Mouse (Mus musculus): ENCODE measurements around the gene Arid2.
"Not testable (repeated sequence)": the region's sequence is repeated elsewhere in the genome, so short reads cannot be mapped to it uniquely, and the experiment has no call there.

The Arid2 gene

DNA sequence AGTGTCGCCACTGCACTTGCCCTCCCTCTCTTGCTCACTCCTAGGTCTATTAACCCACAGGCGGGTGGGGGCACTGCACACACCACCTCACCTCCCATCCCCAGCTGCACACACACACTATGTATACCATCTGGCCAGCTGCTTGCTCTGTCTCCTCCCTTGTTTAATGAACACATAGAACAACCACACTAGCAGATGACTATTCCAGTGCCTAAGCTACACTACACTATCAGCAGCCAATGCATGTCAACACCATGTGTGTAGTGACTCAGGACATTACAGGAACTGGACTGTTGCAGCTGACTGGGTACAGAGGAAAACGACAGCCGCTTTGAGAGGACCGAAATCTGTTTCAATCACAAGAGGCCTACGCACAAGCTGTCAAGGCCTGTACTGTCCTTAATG is 121.4 kb downstream of the Arid2 start:
- no peak for DNase-seq (ENCODE audit: low spot score in 2 of 2)

DNA sequence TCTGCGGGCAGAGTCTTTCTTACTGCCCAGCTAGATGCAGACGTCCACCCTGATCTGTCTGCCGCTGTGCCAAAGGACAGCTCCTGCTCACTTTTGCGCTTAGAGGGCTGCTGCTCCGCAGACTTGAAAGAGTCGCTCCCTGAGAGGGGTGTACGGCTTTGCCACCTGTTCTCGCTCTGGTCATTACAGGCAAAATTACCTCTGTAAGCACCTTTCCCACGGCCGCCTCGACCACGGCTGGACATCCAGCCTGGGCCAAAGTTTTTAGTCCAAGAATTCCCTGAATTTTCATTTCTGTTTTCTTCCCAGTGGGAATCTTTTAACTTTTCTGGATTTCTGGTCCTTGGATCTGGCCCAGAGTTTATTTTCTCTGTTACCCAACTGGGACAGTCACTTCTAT is 130.8 kb downstream of the Arid2 start:
- no peak for DNase-seq (ENCODE audit: low spot score in 2 of 2)

GRCm38 (mm10) chr15:96419920-96420319 is 132.6 kb downstream of the Arid2 start:
- DNase-seq (ENCODE audit: low spot score in 2 of 2) = no peak

DNA sequence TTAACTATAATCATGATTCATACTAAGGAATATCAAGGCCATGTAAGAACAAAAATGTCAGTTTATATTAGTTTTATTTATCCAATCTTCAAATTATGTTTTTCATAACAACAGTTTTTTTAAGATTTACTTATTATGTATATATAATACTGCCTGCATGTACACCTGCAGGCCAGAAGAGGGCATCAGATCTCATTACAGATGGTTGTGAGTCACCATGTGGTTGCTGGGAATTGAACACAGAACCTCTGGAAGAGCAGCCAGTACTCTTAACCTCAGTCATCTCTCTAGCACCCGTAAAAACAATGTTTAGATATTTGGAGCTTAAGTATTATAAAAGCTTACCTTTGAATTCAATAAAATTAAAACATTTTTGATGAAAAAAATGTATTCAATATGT is 146.9 kb downstream of the Arid2 start:
- DNase-seq (ENCODE audit: low spot score in 2 of 2) = no peak

- DNase-seq (ENCODE audit: low spot score in 2 of 2) = not testable (repeated sequence)
Measured at GRCm38 (mm10) chr15:96441480-96441879, 154.2 kb downstream of the Arid2 start.

DNA sequence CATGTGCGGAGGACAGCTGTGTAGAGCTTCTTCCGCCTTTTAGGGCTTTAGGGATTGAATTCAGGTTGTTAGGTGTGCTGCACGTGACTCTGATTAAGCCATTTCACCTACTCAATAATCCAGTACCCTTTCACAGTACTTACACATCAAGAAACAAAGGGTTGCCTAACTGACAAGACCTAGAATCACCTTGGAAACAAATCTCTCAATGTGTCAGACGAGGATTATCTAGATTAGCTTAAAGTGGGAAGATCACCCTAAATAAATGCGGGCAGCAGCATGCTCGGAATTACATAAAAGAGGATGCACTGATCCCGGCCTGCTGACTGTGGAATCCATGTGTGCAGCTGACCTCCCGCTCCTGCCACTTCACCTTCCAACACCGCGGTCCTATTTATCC is 159.5 kb downstream of the Arid2 start:
- DNase-seq (ENCODE audit: low spot score in 2 of 2) = no peak

- DNase-seq (ENCODE audit: low spot score in 2 of 2) = no peak
Measured at GRCm38 (mm10) chr15:96448656-96449299, 161.5 kb downstream of the Arid2 start.

DNA sequence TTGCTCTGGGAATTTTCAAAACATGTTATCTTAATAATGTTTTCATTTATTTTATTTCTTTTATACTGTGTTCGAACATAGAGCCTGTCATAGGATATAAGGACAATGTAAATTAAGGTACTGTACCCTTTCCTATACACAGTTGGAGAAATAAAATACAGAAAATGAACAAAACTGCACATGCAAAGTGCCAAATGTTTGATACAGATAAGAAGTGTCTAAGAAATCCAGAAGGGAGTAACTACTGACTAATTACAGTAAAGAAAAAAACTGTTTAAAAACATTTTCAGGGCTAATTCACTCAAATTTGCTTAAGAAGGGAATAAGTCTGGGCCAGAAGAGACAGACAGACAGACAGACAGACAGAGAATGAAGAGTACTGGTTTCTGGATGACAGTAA is 166.0 kb downstream of the Arid2 start:
- no peak for DNase-seq (ENCODE audit: low spot score in 2 of 2)
